Mouse (Mus musculus): ENCODE measurements around the gene Fahd1.

GRCm38 (mm10) chr17:24851381-24852125 lies 1.4 kb upstream of the Fahd1 start:
- TF ChIP-seq CTCF (IDR thresholded peaks at IDR 0.05; ENCODE audit: low read depth) (no peak), EP300 (IDR thresholded peaks at IDR 0.05; ENCODE audit: low read depth) (no peak)
